Mouse (Mus musculus): ENCODE data around the gene Snph.
"Not testable (repeated sequence)": the region's sequence is repeated elsewhere in the genome, so short reads cannot be mapped to it uniquely, and the experiment has no call there.

Gene Snph

GRCm38 (mm10) chr2:151632159-151632814 is at the start of gene Snph:
Gene Snph (minus strand): TSS chr2:151632593.
- DNase-seq = peak; percentile 46

DNA sequence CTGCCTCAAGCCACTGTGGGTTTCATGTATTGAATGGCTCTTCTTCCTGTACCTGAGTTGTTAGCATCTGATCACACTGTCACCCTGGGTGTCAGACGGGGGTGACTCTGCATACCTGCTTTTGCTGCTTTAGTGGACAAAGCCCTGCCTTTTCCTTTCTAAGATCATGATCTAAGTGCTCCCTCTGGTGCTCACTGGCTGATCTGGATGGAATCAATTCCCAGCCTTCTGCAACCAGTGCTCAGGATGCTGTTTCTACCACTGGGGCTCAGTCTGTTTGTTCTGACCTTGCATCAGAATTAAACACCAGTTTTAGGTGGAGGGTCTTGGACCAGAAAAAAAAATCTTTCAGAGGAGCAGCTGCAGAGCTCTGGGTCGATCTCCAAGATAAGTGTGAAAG is 43.8 kb upstream of the Snph start:
- DNase-seq = no peak

DNA sequence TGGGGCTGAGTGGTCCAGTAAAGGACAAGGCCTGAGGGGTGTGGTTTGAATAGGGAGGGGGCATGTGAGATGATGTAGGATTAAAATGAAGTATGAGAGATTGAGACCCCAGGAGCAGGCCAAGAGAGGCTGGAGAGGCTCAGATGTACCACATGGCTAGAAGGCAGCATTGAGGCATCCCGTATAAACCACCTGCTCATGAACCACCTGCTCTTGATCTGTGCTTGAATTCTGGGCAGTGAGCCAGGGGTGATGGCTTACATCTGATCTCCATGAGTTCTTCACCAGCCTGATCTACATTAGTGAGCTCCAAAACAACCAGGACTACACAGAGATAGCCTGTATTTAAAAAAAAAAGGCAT is 38.6 kb upstream of the Snph start:
- DNase-seq = no peak

DNA sequence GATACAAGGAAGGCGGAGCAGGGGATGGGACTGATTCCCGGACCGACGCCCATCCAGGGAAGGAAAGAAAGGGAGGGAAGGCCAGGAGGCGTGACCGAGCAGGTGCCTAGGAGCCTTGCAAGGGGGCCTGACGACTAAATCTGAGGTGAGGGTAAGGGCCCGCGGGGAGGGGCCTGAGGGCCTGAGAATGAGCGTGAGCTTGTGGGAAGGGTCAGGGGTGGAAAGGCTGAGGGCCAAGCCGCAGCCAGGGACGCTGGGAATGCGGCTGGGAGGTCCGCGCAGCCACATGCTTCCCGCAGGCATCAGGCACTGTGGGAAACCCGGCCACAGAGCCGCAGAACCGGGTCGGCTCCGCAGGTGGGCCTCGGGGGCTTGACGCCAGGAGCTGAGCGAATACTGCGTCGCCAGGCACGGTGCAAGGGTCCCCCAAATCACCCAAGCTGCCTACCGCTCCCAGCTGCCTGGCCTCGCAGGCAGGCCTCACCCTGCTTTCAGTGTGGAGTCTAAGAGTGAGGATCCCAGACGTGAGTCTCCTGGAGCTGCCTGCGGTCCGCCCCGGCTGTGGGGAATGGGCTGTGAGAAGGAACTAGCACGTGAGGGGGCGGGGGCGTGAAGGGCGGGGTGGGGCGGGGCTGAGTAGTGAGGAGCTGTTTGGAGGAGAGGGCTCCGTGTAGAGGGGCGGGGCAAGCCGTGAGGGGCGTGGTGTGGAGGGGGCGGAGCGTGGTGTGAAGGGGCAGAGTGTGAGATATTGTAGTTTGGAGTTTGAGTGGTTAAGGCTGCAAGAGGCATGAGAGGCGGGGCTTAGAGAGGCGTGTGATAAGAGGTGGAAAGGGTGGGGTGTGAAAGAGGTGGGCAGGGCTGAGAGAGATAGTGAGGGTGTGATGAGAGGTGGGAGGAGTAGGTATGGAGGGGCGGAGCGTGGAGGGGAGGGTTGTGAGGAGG is 37.9 kb upstream of the Snph start:
- no peak for DNase-seq

DNA sequence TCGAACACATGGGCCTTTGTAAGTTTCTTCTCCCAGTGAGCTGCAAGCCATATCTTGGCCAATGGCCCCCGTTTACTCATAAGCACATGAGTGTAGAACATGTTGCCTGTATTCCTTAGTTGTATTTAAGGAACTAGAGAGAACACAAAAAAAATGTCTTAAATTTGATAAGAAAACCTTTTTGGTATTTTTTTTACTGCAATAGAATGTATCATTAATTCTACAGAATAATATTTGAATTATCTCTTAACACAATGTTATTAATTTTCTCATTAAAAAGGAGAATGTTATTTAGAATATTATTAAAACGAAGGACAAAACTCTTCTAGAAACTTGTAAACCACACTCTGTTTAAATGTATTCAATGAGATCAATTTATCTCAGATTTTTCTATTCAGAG is 36.0 kb upstream of the Snph start, which contains the start of gene Rad21l:
TSS of gene Rad21l (minus strand) at position 101 of the 400 bp plus-strand sequence.
- no peak for DNase-seq

DNA sequence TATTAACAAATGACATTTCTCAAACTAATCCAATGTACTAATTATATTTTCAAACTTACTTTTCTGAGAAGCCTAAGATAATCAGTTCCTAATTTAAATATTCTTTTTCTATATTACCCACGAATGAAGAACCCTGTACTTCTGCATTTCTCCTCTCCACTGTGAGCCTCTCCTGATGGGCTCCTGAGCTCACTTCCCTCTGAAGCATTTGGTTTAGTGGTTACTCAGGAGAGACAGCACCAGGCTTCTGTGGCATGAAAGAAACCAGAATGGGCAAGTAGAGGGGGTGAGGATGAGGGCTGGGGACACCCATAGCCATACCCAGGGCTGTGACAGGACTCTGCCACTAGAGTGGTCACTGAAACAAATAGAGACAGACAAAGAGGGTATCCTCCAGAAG is 19.7 kb upstream of the Snph start:
- no peak for DNase-seq

DNA sequence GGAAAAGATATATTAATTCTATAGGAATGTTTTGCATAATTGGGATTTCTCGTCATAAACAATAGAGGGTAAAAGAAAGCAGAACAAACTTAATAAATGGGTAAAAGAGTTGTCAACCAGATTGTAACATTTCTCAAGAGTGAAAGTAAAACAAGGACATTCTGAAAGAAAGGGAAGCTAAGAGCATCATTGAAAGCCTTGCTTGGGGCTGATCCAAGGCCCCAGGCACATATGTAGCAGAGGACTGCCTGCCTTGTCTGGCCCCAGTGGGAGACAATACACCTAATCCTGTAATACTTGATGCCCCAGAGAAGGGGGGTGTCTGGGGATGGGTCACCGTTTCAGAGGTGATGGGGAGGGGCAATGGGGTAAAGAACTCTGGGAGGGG is 3.6 kb upstream of the Snph start:
- no peak for DNase-seq

- no peak for DNase-seq
These were observed 3.1 kb upstream of the Snph start for GRCm38 (mm10) chr2:151635362-151636014.

DNA sequence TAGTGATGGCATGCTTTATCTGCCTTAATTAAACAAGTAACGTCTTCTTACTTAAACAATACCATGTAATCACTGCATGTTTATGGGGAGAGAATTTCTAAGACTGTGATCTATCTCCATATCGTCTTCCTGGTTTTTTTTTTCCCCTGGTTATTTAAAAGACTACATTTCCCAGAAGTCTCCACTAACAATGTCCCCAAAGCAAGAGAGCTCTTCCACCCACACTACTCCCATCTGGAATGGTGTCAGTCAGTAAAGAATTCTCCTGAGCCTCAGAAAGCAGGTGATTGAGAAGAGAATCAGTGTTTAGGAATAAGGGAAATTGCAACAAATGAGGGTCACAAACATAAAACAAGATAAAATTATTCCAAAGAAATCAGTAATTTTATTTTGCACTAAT is 2.5 kb upstream of the Snph start:
- DNase-seq = no peak

- DNase-seq = no peak
These were observed 589 bp upstream of the Snph start for GRCm38 (mm10) chr2:151632982-151633381.

DNA sequence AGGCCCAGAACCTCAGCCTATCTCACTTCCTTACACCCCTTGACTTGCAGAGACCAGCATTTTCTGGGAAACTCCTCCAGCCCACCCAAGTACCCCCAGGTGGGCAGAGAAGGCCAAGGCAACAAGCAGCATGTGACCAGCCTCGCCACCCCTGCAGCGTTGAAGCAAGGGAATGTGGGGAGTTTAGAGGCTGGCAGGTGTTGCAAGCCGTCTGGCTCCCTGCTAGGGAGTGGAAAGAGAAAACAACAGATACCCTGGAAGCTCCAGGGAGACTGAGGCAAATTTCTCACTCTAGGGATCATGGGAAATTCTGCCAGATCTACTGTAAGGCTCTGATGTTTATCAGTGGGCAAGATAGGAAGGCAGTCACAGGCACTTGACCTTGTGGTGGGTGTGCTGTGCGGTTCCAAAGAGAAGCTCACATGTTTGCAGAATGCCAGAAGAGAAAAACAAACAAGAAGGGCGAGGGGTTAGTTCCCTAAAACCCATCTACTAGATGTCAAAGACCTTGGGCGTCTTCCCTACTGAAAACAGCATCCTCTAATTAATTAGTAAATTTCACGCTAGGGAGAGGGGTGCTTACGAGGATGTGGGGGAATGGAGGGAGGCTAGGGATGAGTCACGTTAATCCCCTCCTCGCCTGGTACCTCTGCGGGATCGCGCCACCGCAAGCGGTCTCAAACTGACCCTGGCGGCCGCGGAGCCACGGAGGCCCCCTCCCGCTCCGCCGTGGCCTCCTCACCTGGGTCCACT is 811 bp downstream of the Snph start:
- no peak for DNase-seq

DNA sequence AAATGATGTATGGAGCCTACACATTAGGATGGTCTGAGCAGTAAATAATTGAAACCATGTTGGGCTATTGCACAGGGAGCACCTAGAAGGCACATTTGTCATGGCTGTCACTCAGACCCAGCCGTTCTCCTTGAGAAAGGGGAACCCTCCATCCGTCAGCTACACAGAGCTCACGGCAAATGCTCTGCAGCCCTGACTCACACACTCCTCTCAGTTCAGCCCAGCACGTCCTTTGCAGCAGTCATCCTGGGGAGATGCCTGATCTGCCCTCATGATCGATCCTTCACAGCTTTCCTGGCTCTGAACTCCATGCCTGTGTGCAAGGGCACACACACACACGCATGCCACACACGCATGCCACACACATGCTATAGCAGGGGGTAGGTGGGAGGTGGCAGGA is 3.1 kb downstream of the Snph start:
- no peak for DNase-seq

DNA sequence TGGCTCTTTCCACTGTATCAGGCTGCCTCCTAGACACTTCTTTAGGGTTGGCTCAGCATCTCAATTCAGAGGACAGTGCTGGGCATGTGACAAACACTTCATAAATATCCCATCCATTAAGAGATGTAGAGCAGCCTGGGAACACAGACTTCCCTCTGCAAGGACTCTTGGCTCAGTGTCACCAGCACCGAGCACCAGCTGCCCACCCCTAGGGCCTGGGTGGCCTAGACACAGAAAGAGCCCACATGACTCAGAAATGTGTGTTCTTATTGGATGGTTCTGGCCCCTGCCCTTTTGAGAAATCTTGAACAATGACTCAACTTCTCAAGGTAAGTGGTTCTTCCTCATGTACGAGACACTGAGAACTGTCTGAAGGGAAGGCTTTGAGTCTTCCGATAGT is 4.4 kb downstream of the Snph start:
- DNase-seq = no peak

GRCm38 (mm10) chr2:151626296-151626695 is 6.1 kb downstream of the Snph start:
- no peak for DNase-seq

- no peak for DNase-seq
These were observed 8.6 kb downstream of the Snph start for GRCm38 (mm10) chr2:151623776-151624175.

- DNase-seq = peak; percentile 4
These were observed 15.7 kb downstream of the Snph start for GRCm38 (mm10) chr2:151616551-151617329.

DNA sequence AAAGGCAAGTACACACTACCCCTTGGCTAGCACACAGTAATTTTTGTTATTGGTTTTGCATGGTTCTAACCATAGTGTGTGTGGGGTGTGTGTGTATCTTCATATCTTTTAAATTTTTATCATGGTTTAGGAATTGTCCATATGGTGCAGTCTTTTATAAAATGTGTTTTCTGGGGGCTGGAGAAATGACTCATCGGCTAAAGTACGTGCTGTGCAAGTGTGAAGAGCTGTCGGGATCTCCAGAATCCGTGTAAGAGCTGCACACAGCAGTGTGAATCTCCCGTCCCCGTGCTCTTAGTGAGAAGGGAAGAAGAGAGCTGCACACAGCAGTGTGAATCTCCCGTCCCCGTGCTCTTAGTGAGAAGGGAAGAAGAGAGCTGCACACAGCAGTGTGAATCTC is 16.6 kb downstream of the Snph start:
- not testable (repeated sequence) for DNase-seq

GRCm38 (mm10) chr2:151609974-151610373 is 22.4 kb downstream of the Snph start:
- no peak for DNase-seq

- DNase-seq = no peak
These were observed 24.0 kb downstream of the Snph start for GRCm38 (mm10) chr2:151608435-151608834.

GRCm38 (mm10) chr2:151605437-151605987 is 26.9 kb downstream of the Snph start:
- DNase-seq = no peak

DNA sequence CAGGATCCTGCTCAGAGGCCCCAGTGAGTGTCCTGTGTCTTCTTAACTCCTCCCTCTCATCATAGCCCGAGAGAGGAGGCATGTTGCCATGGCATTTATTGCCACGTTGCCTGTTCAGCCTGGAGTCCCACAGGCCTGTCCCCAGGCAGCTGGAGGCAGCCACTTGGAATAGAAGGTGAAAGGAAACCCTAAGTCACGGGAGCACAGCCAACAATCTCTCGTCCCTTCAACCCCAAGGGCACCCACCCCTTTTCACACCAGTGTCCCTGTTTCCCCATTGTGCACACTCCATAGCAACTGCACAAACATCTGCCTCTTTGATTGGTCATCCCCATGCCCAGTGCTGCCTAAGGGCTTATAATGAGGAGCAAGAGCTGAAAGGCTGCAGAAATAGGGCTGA is 28.8 kb downstream of the Snph start:
- DNase-seq = no peak

GRCm38 (mm10) chr2:151602106-151602505 is 30.3 kb downstream of the Snph start:
- no peak for DNase-seq

Data from kidney, adult 9 months (tissue).